Mouse (Mus musculus) cerebellum, adult 9-11 months (tissue): Measurements from ENCODE around the gene Tmbim4.
"Not testable (repeated sequence)": the region's sequence is repeated elsewhere in the genome, so short reads cannot be mapped to it uniquely, and the experiment has no call there.

Experiments
- DNase-seq: peaks from one replicate; pipeline ENCODE4 v3.0.0; 2022

The Tmbim4 gene

DNA sequence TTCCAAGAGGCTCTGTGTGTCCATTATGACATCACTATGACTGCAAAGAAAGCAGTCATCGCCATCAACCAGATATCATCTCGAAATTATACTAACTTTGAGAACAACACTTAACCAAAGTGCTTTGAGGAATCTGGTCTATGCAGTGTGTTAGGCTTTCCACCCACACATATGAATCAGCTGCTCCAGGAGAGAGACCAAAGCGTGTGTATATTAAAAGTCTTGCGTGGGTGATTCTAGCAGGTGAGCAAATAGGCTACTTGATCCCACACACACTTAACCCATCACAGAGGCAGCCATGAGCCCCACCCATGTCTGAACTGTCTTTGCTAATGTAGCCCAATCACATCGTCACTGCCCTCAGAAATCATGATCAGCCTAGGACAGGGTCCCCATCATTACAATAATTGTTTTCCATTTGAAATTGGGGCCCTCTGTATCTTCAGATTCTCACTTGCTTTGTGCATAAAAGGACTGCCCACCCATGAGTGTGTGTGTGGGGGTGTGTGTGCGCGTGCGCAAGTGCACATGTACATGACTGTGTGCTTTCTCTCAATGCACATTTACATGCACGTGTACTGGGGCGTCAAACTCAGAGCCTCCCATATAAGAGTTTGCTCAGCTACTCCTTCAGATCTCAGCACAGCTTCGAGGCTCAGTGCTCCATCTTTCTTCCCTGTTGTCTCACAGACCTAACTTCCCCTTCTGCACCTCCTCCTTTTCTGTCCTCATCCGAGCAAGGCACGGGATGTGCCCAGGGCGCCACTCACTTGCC is 4.1 kb upstream of the Tmbim4 start:
- DNase-seq, result no peak

DNA sequence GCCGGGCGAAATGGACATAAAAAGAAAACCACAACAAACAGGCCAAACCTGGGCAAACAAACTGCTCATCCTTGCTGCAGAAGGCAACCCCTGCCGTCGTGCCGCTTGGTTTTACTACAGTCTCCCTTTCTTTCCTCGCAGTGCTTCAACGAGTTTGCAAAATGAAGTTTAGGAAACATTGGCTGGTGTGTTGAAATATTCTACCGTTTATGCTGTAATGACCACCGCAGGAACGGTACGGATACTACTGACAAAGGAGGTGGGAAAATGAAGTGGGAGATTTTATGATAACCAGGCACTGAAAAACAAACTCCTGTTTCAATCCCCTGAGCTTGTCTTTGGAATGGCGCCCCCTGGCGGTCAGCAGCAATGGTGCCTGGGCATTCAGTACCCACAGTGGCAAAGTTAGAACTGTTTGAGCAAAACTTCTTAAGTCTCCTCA is 592 bp downstream of the Tmbim4 start, which contains the start of gene Irak3:
Gene Irak3, minus strand, starts transcription at position 170 of the 442 bp plus-strand sequence.
- peak; percentile 31 for DNase-seq

DNA sequence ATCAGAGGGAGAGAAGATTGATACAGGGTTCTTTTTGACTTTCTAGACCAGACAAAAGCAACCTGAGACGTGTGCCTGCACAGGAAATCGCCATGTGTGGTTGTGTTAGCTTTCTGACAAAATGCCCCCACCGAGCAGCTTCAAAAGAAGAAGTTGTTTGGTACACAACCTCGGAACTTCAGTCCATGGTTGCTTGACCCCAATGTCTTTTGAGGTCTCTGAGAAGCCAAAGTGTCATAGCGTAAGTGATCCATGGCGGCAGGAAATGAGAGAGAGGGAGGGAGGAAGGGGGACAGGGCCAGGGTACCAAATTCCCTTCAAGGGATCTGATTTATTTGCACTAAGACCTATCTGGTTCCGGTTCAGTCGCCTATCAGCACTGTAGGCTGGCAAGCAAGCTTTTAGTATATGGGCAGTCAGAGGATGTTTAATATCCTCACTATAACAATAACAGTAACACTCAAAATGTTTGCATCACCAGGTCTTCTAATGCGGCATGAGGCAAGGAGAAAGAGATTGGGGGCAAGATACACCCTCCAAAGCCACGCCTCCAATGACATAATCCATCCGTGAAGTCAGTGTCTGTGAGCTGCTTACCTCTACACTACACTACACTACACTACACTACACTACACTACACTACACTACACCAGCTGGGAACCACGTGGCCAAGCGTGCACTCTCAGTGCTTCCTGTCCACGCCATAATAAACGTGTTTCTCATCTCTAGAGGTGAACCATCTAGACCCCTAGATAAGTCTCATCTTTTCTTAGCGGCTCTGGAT is 1.3 kb downstream of the Tmbim4 start:
- DNase-seq, result no peak

DNA sequence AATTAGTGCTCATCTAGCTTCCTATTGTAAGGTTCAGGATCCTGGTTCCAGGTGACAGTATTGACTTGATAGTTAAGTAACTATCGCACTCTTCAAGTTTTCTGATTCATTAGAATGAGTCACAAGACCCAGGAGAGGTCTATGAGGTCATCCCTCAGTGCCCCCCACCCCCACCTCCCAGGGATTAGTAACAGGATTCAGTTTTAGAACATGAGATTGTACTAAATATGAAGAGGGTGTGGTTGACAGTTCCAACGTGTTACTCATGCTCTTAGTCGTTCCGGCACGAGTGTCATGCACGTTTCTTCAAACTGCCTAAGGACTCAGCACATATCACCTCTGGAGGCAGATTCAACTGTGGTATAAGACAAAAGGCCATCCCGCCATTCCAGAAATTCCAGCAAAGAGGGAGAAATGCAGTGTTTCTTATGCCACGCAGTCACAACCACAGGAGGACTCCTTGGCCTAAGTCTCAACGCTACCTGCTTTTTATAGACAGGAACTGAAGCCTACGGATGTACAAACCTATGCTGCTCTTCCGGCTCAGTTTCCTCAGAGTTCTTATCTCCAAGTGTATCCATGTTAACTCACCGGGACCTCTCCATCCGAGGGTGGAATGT is 3.3 kb downstream of the Tmbim4 start:
- DNase-seq, result no peak

DNA sequence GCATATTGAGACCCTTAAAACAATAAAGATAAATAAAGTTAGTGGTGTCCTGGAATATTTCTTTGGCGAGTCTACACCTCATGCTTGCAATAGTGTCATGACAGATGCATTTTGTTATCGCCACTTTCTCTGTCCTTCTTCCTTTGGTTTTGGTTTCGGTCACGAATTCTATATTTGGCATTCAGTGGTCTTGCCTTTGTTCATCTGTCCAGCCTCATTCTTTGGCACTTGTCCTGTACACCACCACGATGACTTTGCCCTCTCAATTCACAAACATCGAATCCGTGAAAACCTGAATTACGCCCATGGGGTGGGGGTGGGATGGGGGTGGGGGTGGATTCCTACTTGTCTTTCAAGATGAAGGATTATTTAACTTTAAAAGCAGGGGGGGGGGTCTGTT is 6.6 kb downstream of the Tmbim4 start:
- DNase-seq, result no peak

DNA sequence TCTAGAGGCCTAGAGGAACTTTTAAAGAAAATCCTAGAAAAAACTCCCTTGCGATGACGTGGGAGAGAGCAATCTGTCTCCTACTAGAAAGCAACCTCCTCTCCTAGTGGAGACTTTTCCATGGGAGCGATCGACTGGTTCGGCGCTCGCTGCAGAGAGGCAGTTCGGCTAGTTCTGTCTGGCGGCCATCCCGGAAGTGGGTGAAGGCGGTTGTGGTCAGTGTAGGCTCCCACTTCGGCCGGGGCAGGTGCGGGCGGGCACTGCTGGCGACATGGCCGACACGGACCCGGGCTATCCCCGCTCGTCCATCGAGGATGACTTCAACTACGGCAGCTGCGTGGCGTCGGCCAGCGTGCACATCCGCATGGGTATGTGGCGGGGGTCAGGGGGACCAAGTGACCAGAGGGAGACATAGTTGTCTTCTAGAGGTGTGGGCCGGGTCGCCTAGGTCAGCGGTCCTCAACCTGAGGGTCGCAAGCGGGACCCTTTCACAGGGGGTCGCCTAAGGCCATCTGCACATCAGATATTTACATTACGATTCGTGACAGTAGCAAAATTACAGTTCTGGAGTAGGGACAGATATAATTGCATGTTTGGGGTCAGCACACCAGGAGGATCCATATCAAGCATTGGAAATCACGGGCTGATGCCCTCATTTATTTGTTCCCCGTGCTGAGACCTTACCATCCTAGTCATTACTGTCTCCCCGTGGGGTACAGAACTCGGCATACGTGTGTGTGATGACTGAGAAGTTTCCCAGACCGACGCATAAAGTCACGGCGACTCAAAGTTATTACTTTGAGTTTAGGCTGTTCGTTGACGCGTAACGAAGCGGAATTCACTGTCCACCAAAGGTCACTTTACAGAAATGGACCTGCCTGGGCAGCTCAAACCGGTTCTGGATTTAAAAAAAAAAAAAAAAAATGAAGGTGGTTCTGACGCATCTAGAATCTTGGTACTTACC is 7.5 kb downstream of the Tmbim4 start:
- peak; percentile 87 for DNase-seq

DNA sequence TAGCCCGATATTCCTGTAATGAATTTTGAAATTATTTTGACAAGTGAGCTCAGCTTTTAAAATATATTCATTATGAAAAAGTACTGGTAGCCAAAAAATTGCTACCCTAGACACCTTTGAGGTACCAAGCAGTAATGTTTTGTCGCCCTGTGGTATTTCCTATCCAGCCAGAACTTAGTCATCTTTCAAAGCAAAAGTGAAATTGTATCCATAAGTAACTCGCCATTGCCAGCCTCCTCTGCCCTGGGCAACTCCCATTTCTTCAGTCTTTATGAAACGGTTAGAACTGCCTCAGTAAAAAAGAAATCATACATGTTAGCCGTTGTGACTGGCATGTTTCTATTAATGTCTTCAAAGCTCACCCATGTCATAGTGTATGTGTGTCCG is 8.1 kb downstream of the Tmbim4 start:
- no peak for DNase-seq

DNA sequence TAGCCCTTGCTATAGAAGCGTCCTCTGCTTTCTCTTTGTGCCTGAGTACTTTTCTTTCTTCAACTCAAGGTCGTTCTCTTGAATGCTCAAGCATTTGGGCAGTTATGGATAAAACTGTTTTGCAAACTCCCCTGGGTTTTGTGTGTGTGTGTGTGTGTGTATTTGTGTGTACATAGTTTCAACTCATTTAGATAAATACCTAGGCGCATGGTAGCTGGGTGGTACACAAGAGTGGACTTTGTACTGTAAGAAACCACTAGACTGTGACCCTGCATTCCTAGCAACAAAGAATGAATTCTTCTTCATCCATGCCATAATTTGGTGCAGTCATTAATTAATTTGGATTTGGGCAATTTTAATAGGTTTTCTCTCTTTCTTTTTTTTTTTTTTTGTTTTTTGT is 8.7 kb downstream of the Tmbim4 start:
- no peak for DNase-seq

DNA sequence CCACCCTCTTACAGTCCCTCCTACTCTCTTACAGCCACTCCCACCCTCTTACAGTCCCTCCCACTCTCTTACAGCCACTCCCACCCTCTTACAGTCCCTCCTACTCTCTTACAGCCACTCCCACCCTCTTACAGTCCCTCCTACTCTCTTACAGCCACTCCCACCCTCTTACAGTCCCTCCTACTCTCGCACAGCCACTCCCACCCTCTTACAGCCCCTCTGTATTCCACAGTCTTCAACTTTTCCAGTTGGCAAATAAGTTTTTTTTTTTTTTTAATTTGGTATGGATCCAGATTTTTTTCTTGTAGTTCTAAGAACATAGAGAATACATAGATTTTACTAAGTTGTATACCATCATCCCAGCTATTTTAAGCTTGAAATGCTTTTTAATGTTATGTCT is 15.7 kb downstream of the Tmbim4 start:
- DNase-seq, result not testable (repeated sequence)

DNA sequence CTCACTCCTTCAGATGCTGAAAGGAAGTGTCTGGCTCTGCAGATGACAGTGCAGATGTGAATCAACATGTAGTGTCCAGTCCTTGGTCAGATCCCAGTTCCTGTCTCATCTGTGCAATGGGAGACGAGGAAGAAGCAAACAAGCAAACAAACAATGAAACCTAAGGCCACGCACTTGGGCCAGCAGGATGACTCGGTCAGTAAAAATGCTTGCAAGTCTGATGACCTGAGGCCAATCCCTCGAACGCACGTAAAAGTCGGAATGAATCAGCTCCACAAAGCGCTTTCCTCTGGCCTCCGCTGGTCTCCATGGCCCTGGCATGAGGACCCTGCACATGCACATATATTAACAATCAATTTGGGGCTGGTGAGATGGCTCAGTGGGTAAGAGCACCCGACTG is 17.6 kb downstream of the Tmbim4 start:
- DNase-seq, result no peak

DNA sequence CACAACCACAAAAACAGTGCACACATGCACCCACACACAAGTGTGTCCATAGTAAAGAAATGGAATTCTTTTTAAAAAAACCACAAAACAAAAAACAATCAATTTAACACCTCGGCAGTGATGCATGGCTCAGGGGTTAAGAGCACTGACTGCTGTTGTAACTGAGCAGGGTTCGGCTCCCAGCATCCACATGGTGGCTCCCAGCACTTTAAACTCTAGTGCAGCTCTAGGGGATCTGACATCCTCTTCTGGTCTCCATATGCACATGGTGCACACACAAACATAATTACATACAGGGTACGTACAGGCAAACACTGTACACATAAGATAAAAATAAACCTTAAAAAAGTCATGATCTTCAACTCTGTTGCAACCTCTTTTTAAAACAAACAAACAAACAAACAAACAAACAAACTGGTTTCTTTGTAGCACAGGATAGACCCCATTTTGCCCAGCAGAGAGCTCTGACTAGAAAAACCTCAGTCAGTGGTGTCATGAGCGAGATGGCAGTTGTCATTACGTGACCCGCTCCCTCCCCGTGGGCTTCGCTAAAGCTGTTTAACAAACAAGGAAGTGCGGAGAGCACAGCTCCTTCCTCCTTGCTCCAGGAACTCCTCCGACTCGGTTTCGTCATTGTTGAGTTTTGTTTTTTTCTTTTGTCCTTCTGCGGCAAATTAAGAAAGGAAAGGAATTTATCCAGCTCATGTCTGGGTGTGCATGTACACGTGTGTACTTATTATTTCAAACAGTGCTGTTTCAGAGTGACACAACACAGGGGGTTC is 18.4 kb downstream of the Tmbim4 start:
- DNase-seq, result no peak

DNA sequence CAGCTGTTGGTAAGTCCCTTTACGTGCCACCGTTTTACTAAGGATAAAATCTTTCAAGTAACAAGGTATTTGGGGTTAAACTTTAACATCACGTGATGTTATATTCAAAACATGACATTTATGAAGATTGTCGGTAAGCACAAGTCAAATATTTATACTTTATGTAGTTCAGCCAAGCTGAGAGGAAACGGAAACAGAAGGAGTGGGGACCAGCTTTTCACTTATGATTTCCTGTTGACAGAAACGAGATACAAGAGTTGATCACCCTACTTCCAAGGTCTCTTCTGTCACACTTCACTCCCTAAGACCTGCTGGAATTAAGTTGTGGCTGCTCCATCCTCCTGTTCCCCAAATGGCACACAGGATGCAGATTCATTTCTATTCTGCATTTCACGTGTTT is 19.4 kb downstream of the Tmbim4 start:
- no peak for DNase-seq

DNA sequence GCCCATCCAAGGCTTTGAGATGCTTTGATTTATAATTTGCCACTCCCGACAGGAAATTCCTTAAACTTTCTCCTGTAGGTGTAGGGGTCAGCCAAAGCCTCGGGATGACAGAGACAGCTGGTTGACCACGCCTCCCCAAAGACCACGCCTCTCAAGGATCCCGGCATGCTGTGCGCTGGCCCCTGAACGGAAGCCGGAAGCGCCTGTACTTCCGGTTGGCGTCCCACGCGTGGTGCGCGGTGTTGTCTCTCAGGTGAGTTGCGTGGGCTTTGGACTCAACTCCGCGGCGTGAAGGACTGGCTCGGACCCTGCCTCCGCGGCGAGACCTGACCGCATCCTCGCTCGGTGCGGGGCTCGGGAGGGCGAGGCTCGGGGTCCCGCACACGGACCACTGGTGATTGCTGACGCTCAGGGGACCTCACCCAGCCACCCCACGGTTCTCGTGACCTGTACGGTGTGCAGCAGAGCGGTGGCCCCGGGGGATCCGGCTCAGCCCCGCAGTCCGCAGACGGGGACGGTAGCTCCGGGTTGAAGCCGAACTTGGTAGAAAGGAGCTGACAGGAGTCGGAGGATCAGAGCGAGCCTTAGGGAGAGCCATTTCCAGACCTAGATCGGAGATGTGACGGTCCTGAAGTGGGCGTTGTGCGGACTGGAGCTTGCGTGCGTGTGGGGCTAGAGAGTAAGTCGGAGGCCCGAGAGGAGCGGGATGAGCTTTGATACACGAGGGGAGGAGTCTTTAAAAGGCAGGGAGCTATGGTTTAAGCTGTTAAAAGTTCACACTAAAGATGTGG is 25.7 kb downstream of the Tmbim4 start, which contains the start of gene Llph:
Gene Llph, plus strand, starts transcription at position 200 of the 791 bp plus-strand sequence.
- DNase-seq, result peak; percentile 84

DNA sequence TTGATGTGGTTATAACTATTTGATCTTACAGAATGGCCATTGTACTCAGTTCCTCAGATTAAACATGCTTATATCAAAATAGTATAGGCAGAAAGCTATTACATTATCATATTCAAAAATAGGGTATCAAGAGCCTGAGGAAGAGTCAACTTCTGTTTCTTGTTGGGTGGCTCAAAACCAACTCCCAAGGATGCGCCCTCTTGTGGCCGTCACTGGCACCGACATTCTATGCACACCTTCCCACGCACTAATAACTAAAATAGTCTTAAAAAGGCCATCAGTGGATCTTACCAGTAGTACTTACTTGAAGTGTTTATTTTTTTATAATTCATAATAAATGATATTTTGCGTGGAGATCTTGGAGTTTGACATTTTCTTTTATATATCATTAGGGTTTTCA is 30.3 kb downstream of the Tmbim4 start:
- DNase-seq, result no peak

DNA sequence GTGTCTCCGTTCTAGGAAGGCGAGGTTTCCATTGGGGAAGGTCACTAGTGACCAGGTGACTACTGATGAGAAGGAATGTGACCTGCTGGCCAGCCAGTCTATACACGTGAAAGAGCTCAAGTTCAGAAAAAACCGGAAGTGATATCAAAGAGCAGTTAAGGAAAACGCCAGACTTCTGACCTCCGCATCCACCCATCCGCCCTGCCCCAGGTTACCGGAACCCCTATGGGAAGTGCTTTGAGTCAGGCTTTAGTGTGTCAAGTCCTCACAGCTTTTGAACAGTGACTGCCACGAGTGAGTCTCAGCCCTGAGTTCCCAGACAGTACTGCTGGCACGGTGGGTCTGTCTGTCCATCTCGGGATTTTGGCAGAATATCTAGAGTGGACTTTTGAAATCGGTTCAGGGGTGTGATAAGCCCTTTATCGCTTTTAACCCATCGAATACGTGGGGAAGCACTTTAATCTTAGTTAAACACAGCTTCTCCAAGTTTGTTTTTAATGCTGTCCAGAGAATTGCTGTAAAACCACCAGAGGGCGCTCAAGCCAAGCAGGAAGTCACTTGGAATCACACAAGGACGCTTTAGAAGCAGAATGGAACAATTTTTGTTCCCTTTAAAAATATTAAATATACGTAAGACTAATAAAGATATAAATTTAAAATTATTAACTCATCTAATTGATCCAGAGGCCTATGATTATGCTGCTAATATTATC is 32.4 kb downstream of the Tmbim4 start:
- DNase-seq, result no peak

DNA sequence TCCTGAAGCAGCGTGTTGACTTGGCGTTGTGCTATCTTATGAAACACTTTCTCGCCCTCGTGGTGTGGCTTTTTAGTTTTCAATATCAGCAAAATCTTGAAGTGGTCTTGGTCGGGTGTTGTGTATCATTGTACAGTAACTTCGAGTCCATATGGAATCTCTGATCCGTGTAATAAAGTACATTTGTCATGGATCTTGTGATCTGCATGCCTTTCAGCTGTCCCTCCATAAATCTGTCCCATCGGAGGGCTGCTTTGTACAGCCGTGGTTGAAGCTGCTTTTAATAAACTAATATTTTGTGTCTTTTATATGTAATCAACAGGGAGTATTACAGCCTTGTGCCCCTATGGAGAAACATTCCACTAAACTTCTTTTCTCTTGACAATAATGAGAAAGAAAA is 35.5 kb downstream of the Tmbim4 start:
- no peak for DNase-seq

DNA sequence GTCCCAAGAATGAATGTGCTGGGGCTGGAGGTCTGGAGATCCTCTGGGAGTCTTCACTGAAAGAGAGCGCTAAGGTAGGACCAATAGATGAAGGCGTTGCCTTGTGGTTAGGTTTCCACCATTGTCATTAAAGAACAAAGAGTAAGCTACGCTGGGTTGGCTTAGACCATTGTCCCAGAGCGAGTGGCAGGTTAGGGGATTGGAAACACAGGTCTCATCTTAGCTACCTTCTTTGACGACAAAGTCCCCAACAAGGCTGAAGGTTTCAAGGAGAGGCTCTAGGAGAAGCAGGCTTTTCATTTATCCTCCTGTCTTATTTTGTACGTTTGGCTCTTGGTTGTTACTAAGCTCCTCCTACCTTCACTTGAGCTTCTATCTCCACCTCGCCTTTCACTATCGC is 36.9 kb downstream of the Tmbim4 start:
- no peak for DNase-seq

DNA sequence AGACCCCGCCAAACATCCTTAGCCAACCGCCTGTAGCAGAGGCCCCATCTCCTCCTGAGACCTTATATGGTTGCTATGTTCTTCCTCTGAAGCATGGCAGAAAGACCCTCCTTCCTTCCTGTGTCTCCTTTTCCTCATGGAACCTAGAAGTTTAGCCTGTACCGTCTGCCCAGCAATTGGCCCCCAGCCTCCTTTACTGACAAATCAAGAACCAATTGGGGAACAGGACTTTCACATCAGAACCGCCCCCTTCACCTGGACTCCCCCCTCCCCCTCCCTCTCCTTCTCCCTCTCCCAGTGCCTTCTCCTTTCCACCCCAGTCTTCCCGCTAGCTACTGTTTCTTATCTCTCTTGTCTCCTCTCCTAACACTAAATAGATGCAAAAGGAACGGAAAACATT is 38.1 kb downstream of the Tmbim4 start:
- no peak for DNase-seq

DNA sequence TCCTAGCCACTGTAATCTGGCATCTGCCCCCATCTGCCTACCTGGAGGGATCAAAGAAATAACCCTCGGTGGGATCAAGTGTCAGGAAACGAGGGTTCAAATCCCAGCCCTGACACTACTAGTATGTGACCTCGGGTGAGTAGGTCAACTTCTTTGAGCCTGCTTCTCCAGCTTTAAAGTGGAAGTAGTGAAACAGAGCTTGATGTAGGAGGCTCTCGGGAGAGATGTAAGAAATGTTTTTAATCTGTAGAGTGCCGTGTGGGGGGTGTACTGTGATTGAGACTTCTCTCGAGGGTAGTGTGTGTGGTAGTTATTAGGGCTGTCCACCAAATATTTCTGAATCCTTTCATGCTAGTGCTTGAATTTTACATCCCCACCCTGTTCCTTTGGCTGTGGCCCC is 41.0 kb downstream of the Tmbim4 start:
- no peak for DNase-seq

DNA sequence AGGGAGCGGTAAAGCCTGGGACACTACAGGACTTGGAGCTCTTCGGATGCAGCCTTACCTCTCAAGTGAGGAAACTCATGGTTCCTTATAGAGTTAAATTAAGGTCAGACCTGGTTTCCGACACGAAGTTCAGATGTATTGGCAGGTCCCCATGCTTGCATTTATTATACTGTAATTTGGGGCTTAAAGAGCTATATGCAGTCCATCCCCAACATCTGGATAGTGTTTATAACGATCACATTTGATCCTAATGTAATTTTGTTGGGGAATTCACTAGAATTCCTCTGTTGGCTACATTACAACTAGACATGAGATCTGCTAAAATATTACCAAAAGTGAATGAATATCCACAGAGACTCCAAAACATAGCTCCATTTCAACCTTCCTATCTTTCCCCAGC is 44.3 kb downstream of the Tmbim4 start:
- DNase-seq, result no peak
